Mouse (Mus musculus) macrophage (primary cell): ENCODE measurements at regions not wholly inside any gene's neighbourhood (a gene's known extent, or its start where the extent isn't known, plus 50 kb on each side); places are given as distances from the start of the nearest gene placed in this dataset.

ENCODE experiments used
- H3K27ac ChIP-seq: fragments of 350-480 bp; formaldehyde crosslinking; 2 replicates; pipeline ENCODE4 v1.9.0; 2021
- H3K36me3 ChIP-seq: fragments of 350-480 bp; formaldehyde crosslinking; 2 replicates; pipeline ENCODE4 v1.9.0; 2021; ENCODE audit errors: inconsistent target
- H3K4me3 ChIP-seq: fragments of 350-480 bp; formaldehyde crosslinking; 2 replicates; pipeline ENCODE4 v1.9.0; 2021; ENCODE audit errors: inconsistent target
- H3K79me2 ChIP-seq: fragments of 350-480 bp; formaldehyde crosslinking; 2 replicates; pipeline ENCODE4 v1.9.0; 2021; ENCODE audit errors: inconsistent target
- WGBS: methylation state at CpG from one replicate; pipeline ENCODE4 v1.1.7; 2026; ENCODE audit warnings: inconsistent platforms; ENCODE audit not compliant: missing documents; 5-methylcytosine and 5-hydroxymethylcytosine counted together

DNA sequence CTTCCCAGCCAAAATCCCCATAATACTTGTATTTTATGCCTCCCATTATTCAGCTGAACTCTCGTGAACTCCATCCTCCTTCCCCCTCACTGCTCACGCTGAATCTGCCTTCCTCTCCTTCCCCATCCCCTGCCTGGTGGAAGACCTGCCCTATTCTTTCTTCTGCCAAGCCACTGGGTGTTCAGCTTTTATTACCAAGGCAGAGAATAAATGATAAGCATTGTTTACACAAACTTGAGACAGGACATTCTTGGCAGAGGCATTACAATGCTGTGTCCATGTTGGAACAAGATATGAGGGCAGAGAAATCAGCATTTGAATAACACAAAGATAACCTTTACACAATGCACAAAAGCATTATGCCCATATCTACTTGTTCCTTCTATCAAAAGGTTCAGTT, 80.2 kb downstream of the Dhrs2 start:
- 79% methylated on average over 2 of the region's 2 CpGs for WGBS
- H3K36me3 ChIP-seq, result no peaks in the 10 kb centered on the region

DNA sequence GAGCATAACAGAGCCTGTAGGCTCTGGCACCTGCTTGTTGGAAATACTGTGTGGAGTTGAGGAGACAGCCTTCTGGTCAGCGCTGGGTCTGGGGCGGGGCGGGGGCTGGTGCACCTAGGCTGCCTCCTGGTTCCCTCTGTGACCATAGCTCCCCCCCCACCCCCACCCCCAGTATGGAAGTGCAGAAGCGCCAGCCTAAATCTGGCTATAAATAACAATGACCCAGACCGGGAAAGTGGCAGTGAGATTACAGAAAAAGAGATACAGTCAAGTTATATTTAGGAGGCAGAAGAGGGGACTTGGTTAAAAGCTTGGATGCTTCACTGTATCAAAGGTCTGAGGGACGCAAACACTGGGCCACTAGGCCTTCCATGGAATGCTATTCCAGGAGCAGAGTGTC, 91.8 kb downstream of the Dhrs2 start:
- Histone ChIP-seq H3K4me3 (no peak overlapping the region), H3K27ac (no peak overlapping the region)
- 79% methylated on average over 6 of the region's 6 CpGs for WGBS

More for the DNA sequence above, 80.2 kb downstream of the Dhrs2 start:
- Histone ChIP-seq H3K79me2 (no peaks in the 10 kb centered on the region), H3K27ac (no peak overlapping the region), H3K4me3 (no peak overlapping the region)

DNA sequence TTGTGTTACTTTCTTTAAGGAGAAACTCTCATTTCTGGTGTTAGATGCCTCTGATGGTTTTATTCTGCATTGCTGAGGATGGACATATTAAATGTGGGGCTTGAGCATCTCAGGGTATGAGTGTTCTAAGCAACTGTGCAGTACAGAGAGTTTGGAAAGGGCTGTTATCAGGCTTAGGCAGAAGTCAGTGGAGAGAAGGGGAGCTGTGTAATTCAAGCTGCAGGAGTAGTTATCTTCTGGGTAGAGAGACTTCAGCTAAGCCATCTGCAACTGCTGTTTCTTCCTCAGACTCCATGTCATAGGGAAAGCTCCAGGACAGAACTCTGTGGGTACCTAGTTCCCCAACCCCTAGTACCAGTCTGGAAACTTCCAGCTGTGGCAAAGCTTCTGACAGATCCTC, 102.1 kb downstream of the Dhrs2 start:
- no peak overlapping the region for H3K4me3 ChIP-seq
- H3K36me3 ChIP-seq, result no peaks in the 10 kb centered on the region
- H3K27ac ChIP-seq, result no peak overlapping the region
- no peaks in the 10 kb centered on the region for H3K79me2 ChIP-seq

More for the DNA sequence above, 91.8 kb downstream of the Dhrs2 start:
- H3K79me2 ChIP-seq, result no peaks in the 10 kb centered on the region
- no peaks in the 10 kb centered on the region for H3K36me3 ChIP-seq

DNA sequence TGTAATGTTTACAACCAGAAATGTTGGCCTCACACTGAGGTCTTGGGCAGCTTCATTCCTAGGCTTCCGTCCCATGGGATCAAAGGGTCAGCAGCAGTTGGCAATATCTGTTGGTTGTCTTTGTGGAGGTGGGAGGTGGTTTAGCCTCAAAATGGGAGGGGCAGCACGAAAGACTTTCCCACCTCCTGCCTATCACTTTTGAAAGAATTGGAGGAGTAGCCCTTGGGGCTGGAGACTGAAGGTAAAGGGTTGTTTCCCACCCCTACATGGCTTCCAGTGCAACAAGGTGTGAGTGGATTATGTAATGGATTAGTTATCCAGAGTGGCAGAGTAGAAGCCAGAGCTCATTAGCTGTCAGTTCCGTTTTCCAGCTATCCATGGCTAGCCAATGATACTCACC, 102.5 kb downstream of the Dhrs2 start:
- no peaks in the 10 kb centered on the region for H3K79me2 ChIP-seq
- H3K36me3 ChIP-seq, result no peaks in the 10 kb centered on the region
- no peak overlapping the region for H3K4me3 ChIP-seq
- WGBS, result 95% methylated on average over 3 of the region's 3 CpGs
- H3K27ac ChIP-seq, result no peak overlapping the region

DNA sequence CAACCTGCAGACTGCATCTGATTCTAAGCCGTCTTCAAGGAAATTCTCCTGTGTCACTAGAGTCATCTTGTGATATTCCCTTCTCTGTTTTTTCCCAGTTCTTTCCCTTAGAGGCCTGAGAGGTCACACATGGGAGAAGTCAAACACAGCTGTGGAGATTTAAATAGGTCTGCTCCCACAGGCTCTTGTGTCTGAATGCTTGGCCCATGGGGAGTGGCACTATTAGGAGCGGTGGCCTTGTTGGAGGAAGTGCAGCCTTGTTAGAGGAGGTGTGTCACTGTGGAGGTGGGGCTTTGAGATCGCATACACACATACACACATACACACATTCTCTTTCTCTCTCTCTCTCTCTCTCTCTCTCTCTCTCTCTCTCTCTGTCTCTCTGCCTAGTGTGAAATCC, 112.0 kb downstream of the Dhrs2 start:
- no peaks in the 10 kb centered on the region for H3K36me3 ChIP-seq

DNA sequence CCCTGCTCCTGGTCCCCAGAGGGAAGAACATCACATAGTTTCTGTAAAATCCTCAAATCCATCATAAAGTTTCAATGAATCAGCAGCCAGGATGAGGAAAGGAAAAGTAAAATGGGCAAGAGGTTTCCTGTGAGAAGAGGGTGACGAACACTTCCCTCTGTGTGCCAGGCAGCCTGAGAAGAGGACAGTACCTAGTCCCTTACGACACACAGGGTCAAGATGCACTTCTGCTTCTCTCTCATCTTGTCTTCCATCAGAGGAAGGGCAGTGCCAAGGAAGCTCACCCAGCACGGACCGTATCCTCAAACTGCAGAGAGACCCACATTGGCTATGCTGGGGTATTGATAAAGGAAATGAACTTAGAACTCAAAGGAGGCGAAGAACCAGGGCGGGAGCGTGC, 112.5 kb downstream of the Dhrs2 start:
- no peaks in the 10 kb centered on the region for H3K79me2 ChIP-seq
- no peak overlapping the region for H3K27ac ChIP-seq
- no peaks in the 10 kb centered on the region for H3K36me3 ChIP-seq
- 63% methylated on average over 7 of the region's 7 CpGs for WGBS
- H3K4me3 ChIP-seq, result no peak overlapping the region

More for the DNA sequence above, 112.0 kb downstream of the Dhrs2 start:
- 73% methylated on average over 2 of the region's 3 CpGs for WGBS
- no peaks in the 10 kb centered on the region for H3K79me2 ChIP-seq
- no peak overlapping the region for H3K4me3 ChIP-seq
- H3K27ac ChIP-seq, result no peak overlapping the region

DNA sequence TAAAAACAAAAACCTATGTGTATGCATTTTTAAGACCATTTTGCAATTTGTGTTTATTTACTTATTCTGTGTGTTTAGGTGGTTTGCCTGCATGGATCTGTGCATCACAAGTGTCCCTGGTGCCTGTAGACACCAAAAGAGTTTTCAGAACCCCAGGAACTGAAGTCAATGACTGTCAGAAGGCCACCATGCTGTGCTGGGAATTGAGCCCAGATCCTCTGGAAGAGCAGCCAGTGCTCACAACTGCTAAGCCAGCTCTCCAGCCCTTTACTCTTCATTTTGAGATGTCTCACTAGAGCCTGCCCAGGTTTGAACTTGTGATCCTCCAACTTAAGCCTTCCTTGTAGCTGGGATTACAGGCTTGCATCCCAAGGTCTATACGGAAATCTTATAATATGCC, 113.8 kb downstream of the Dhrs2 start:
- H3K27ac ChIP-seq, result no peak overlapping the region
- H3K4me3 ChIP-seq, result no peak overlapping the region
- no peaks in the 10 kb centered on the region for H3K79me2 ChIP-seq
- H3K36me3 ChIP-seq, result no peaks in the 10 kb centered on the region
- 100% methylated on average over 1 of the region's 1 CpGs for WGBS

DNA sequence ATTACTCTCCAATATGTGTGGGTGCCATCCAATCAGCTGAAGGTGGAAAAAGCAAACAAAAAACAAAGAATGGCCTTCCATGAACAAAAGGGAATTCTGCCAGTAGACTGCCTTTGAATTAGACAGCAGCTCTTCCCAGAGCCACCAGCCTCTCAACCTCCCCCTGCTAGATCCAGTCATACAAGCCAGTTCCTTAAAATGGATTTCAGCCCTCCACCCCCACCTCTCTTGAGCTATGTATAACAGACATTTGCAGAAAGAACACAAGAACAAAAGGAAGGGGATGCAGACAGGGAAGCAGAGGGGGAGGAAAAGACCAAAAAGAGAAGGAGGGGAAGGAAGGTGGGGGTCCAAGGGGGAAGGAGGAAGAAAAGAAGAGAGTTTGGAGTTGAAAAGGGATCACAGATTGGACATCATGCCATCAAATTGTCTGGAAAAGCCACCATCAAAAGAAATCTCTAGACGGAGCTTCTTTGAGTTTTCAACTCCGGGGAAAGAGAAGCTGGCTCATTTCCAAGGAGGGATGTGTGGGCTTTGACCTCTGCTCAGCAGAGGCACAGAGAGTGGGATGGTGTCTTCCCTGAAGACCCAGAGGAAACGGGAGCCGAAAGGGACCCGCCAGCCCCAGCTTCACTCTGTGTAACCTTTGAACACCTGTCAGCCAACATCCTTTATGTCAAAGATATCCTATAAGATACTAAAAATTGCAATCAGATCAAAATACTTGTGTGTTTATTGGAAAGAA, 114.8 kb downstream of the Dhrs2 start:
- WGBS, result 75% methylated on average over 4 of the region's 5 CpGs
- no peak overlapping the region for H3K4me3 ChIP-seq
- no peaks in the 10 kb centered on the region for H3K79me2 ChIP-seq
- no peaks in the 10 kb centered on the region for H3K36me3 ChIP-seq
- no peak overlapping the region for H3K27ac ChIP-seq

DNA sequence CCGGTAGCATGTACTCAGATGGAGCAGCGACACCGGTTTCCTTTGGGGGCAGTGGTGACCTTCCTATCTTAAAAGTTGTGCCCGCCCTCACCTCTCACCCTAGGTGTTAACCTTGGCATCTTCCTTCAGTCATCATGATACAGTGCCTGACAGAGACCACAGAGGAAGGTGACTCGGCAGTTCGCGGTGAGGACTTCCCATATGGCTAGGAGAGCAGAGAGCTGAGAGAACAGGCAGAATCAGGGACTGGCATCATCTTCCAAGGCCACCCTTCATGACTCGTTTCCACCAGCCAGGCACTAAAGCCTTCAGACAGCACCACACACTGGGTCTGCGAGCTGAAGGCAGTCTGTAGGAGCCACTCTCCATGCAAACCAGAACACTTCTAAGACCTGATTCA, 116.2 kb downstream of the Dhrs2 start:
- WGBS, result 8% methylated on average over 9 of the region's 9 CpGs

DNA sequence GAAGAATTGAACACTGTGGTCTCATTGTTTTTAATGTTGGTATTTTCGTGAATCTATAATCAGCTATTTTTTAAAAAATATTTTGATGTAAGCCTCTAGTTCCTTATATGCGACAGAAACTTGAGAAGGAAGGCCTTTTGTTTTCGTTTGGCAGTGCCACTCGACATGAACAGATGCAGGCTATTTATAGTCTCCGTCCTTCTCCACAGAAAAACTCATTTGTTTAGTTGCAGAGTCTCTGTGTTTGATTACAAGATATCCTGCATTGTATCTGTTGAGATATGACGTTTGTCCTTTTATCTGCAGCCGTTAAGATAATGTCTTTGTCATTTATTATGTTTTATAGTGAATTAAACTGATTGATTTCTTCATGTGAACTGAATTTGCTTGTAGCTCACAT, 116.7 kb downstream of the Dhrs2 start:
- no peak overlapping the region for H3K27ac ChIP-seq
- no peak overlapping the region for H3K4me3 ChIP-seq
- no peaks in the 10 kb centered on the region for H3K79me2 ChIP-seq
- WGBS, result 24% methylated on average over 7 of the region's 7 CpGs
- no peaks in the 10 kb centered on the region for H3K36me3 ChIP-seq

More for the DNA sequence above, 116.2 kb downstream of the Dhrs2 start:
- no peaks in the 10 kb centered on the region for H3K36me3 ChIP-seq
- no peak overlapping the region for H3K4me3 ChIP-seq
- H3K27ac ChIP-seq, result no peak overlapping the region
- H3K79me2 ChIP-seq, result no peaks in the 10 kb centered on the region

DNA sequence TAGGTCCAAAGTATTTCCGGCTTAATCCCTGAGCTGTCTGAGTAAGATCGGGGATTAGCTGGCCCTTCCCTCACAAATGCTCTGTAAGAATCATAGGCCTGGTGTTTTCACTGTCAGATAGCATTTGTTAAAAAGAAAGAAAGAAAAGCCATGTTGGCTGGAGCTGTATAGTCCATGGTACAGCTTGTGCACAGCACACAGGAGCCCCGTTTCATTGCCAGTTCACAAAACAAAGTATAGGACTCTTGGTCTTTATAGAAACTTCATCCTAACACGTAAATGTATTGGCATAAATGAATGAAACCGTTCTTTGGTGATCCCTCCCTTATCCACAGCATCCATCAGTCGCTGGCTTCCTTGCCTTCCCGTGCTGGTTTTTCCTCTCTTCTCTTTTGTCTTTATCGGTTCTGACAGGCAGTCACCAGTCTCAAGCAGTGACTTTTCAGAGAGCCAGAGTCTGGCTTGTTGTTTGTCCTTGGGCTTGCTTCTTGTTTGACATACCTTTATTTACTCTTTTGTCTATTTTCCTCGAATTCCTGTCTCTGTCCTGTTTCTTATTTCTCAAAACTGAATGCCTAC, 117.3 kb downstream of the Dhrs2 start:
- Histone ChIP-seq H3K27ac (no peak overlapping the region), H3K79me2 (no peaks in the 10 kb centered on the region), H3K36me3 (no peaks in the 10 kb centered on the region), H3K4me3 (no peak overlapping the region)
- WGBS, result 71% methylated on average over 9 of the region's 9 CpGs

DNA sequence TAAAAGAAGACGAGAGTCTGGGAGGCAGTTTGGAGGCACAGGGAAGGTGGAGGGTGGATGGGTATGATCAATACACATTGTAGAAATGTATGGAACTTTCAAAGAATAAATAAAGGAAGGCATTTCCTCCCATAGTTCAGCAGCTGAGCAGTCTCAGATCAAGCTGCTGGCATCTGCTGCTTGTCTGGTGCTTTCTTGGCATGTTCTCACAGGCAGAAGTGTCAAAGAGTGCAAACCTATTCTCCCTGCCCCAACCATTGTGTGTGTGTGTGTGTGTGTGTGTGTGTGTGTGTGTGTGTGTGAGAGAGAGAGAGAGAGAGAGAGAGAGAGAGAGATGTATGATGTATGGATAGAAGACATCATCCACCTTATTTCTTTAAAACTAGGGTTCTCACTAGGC, 121.5 kb downstream of the Dhrs2 start:
- Histone ChIP-seq H3K79me2 (no peaks in the 10 kb centered on the region), H3K36me3 (no peaks in the 10 kb centered on the region), H3K4me3 (no peak overlapping the region), H3K27ac (no peak overlapping the region)
- 83% methylated on average over 1 of the region's 1 CpGs for WGBS

DNA sequence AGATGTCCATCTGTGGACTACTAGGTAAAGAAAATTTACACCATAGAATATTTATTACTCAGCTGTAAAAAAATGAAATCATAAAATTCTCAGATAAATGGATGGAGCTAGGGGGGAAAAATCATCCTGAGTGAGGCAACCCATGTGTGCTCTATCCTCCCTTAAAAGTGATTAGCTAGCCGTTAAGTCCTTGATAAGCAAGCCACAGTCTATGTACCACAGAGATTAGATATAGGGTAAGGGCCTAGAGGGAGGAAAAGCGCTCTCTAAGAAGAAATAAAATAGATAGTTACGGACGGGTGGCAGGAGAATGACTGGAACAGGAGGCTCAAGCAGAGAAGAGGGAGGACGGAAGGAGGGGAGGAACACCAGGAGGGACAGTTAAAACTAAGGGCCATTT, 122.1 kb downstream of the Dhrs2 start:
- H3K4me3 ChIP-seq, result no peak overlapping the region
- no peaks in the 10 kb centered on the region for H3K36me3 ChIP-seq
- H3K79me2 ChIP-seq, result no peaks in the 10 kb centered on the region
- H3K27ac ChIP-seq, result no peak overlapping the region
- 96% methylated on average over 5 of the region's 5 CpGs for WGBS

DNA sequence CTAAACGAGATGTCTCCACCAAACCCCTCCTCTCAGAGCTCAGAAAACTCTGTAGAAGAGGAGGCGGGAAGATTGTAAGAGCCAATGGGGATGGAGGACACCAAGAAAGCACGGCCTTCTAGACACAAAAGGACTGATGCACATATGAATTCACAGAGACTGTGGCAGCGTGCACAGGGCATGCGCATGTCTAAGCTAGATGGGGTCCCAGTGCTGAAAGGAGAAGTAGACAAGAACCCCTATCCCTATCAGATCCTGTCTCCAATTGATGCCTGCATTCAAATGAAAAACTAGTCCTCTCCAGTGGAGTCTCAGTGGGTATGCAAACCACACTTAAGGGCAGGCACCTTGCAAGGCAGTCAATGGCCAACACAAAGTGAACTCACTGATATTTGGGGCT, 123.3 kb downstream of the Dhrs2 start:
- Histone ChIP-seq H3K36me3 (no peaks in the 10 kb centered on the region), H3K27ac (no peak overlapping the region), H3K4me3 (no peak overlapping the region), H3K79me2 (no peaks in the 10 kb centered on the region)
- 94% methylated on average over 5 of the region's 5 CpGs for WGBS

DNA sequence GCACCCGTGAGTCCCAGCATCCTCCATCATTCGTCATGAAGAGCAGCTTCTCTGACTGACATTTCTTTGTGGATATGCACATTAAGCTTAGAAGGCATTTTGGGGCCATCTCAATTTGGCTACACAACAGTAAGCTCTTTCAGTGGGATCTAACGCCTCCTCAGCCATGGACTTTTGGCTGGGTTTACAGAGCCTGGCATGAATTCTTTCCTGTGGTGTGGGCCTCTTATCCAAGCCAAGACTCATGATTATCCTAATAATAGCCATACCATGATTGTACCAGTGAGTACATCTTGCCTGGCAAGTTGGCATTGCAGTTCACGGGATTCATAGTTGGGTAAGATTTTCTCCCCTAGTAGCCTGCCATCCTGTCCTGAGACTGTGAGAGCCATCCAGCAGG, 126.3 kb downstream of the Dhrs2 start:
- no peaks in the 10 kb centered on the region for H3K79me2 ChIP-seq
- 95% methylated on average over 4 of the region's 4 CpGs for WGBS
- H3K36me3 ChIP-seq, result no peaks in the 10 kb centered on the region
- no peak overlapping the region for H3K27ac ChIP-seq
- H3K4me3 ChIP-seq, result no peak overlapping the region

DNA sequence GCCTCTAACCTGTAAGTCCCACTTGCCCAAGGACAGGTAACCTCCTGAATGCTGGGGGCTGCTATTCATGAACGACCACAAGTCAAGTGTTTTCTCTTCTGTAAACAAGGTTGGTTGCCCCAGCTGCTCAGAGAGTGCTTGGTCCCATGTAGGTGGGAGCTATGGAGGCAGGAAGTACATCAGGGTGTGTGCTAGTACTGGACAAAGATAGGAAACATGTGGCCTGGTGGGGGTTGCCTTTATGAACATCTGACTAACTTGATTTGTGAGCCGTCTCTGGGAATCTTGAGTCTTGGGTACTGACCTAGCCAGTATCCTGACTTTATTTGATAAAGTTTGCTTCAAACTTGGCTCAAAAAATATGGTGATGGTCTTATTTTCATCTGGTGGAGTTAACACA, 121.3 kb upstream of the Dhrs4 start:
- Histone ChIP-seq H3K79me2 (no peaks in the 10 kb centered on the region), H3K27ac (no peak overlapping the region), H3K4me3 (no peak overlapping the region), H3K36me3 (no peaks in the 10 kb centered on the region)
- WGBS, result 54% methylated on average over 2 of the region's 2 CpGs
